Mouse (Mus musculus) liver, embryonic 14.5 days (tissue): ENCODE measurements at regions not wholly inside any gene's neighbourhood (a gene's known extent, or its start where the extent isn't known, plus 50 kb on each side); places are given as distances from the start of the nearest gene placed in this dataset.

Experiments used
- CTCF ChIP-seq: IDR thresholded peaks from 2 replicates; pipeline ENCODE4 v1.5.1; 2016; ENCODE audit warnings: antibody characterized with exemption, low read depth, control low read depth
- EP300 ChIP-seq: IDR thresholded peaks from 2 replicates; pipeline ENCODE4 v1.6.1; 2016; ENCODE audit warnings: antibody characterized with exemption, low read depth

- TF ChIP-seq EP300: no peak
- no peak for TF ChIP-seq CTCF
Observed at GRCm38 (mm10) chr16:92969036-92969435, 143.1 kb upstream of the Runx1 start.
